Mouse (Mus musculus): ENCODE data around the gene Prkar1b. TPM values are rescaled to one million over a fixed set of nuclear protein-coding genes. Genes with fewer than 3 reads are reported as not detected.

Gene Prkar1b
- total RNA-seq, 2 experiments from 2014 or later = 499 to 505 TPM

Other genes with a start within 250 kb of the Prkar1b start
- gene Pdgfa, start 152.6 kb downstream of the Prkar1b start, total RNA-seq (2021) = 10 to 100 TPM; 54.6 to 58.0 TPM
- 1 to 10 TPM; 6.3 to 6.7 TPM for gene Dnaaf5, start 222 bp upstream of the Prkar1b start, total RNA-seq (2021)
- 10 to 100 TPM; 81.3 to 82.9 TPM for gene Sun1, start 50.6 kb upstream of the Prkar1b start, total RNA-seq (2021)
- 10 to 100 TPM; 55.9 to 56.2 TPM for gene Get4, start 102.3 kb upstream of the Prkar1b start, total RNA-seq (2021)
- gene Adap1, start 175.6 kb upstream of the Prkar1b start, total RNA-seq (2021) = 100 to 1,000 TPM; 370 to 382 TPM
- 10 to 100 TPM; 75.2 to 90.2 TPM for gene Cox19, start 201.4 kb upstream of the Prkar1b start, total RNA-seq (2021)
- not detected for gene Cyp2w1, start 202.6 kb upstream of the Prkar1b start, total RNA-seq (2021)
- gene Gpr146, start 227.7 kb upstream of the Prkar1b start, total RNA-seq (2021) = 1 to 10 TPM; 5.7 to 7.5 TPM

Data from left cerebral cortex, postnatal 10 days (tissue).